Mouse (Mus musculus) B cell, adult 2 months (primary cell): ENCODE measurements around the gene Myl12a.

Source experiments
- DNase-seq, 2 experiments: peaks; one replicate each; pipeline ENCODE4 v3.0.0; 2022

Gene Myl12a

DNA sequence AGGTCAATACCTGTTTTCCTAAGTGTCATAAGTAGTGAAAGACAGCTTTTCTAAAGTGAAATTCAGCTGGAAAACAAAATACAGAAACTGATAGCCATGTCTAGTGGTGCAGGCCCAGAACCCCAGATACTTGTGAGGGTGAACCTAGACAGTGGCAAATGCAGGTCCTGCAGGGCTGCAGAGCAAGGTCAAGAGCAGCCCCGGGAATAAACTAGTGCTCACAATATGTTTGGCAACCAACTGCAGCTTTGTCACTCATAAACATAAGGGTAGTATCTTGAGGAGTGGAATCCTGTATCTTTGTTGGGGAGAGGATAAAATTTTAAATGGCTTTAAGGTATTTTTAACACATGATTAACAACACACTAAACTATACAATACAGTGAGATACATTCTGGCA lies 7.1 kb upstream of the Myl12a start:
- no peak for DNase-seq

- DNase-seq: no peak
These were observed 6.0 kb upstream of the Myl12a start for GRCm38 (mm10) chr17:71008676-71009075.

DNA sequence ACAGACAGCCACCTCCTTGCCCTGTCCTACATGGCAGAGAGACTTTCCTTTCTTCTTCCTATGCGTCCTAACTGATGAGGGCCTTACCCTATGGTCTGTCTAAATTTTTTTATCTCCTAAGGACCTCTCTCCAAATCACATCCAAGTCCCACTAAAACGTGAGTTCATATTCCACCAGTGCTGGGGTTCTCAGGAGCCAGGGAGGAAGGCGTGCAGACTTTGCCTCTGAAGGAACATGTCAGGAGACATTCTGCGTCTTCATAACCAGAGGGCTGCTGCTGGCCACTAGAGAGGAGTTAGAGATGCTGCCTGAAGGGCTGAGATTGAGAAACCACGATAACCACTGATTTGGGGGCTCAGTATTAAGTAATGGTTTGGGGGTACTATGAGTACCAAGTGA lies 4.3 kb upstream of the Myl12a start:
- DNase-seq: no peak

DNA sequence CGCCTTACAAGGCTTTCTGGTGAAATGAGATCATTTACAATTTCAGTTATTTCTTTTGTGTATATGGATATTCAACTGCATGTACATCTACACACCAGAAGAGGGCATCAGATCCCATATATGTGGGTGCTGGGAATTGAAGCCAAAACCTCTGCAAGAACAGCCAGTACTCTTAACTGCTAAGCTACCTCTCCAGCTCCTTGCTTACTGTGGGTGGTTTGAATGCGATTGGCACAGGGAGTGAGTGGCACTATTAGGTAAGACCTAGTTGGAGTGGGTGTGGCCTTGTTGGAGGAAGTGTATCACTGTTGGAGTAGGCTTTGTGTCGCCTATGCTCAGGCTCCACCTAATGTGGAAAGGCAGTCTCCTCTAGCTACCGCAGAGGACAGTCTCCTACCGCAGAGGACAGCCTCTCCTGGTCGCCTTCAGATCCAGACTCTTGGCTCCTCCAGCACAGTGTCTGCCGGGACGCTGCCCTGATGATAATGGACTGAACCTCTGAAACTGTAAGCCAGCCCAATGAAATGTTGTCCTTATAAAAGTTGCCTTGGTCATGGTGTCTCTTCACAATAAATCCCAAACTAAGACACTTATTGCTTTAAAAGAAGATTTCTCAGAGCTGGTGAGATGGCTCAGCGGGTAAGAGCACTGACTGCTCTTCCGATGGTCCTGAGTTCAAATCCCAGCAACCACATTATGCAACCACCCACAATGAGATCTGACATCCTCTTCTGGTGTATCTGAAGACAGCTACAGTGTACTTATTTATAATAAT lies 1.7 kb upstream of the Myl12a start:
- no peak for DNase-seq

GRCm38 (mm10) chr17:71003721-71004120 lies 1.0 kb upstream of the Myl12a start:
- DNase-seq: no peak

GRCm38 (mm10) chr17:71003112-71003511 lies 434 bp upstream of the Myl12a start:
- DNase-seq: no peak

DNA sequence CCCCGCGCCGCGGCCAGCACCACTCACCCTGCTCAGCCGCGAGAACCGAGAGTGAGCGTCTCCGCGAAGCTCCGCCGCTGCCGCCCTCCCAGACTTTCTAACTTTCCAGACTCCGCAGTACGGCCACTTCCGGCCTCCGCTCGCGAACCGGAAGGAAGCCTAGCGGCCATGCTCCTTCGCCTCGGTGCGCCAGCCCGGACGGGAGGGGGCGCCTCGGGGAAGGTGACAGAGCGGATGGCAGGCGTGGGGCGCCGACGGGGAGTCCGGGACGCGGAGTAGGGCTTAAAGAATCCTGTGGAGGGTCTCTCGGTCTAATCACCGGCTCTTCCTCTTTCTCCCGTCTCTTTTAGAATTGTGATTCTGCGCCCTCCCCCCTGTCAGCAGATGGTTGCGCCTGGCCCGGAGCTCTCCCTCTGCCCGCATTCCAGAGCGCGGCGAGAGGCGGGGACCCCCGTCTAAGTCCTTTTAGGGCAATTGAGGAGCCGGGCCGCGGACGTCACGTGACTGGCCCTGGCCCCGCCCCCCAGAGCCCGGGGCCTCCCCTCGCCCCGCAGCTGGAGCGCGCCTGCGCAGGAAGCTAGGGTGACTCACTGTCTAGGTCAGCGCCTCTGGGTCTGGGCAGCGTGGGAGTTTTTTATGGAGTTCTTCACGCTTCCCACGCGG lies 466 bp downstream of the Myl12a start, which contains the start of gene Myom1:
Gene Myom1 (plus strand): TSS at position 553 of the 663 bp plus-strand sequence.
- peak; percentile 99 for DNase-seq

DNA sequence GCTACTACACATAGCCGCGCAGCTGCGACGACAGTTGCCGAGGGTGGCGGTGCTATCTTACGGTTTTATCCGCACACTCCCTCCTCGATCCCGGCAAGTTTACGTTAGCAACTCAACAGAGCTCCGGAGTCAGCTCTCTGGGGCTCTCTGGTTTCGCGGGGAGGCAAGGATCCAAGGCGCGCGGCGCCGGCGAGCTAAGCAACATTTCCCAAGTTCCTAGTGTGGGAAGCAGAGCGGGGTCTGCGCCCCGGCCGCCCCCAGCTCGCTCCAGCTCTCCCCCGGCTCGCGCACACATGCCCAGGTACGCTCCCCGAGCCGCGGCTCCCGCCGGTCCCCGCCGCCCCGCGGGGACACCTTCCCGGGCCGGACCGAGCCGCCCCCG lies 988 bp downstream of the Myl12a start:
- peak in 1 of 2 experiments; percentile 49 for DNase-seq

- no peak for DNase-seq
These were observed 1.6 kb downstream of the Myl12a start for GRCm38 (mm10) chr17:71001067-71001466.

- no peak for DNase-seq
These were observed 2.4 kb downstream of the Myl12a start for GRCm38 (mm10) chr17:71000255-71000654.

- DNase-seq: no peak
These were observed 3.5 kb downstream of the Myl12a start for GRCm38 (mm10) chr17:70999187-70999586.

GRCm38 (mm10) chr17:70998400-70998975 lies 4.2 kb downstream of the Myl12a start:
- no peak for DNase-seq

GRCm38 (mm10) chr17:70997836-70998235 lies 4.8 kb downstream of the Myl12a start:
- no peak for DNase-seq

DNA sequence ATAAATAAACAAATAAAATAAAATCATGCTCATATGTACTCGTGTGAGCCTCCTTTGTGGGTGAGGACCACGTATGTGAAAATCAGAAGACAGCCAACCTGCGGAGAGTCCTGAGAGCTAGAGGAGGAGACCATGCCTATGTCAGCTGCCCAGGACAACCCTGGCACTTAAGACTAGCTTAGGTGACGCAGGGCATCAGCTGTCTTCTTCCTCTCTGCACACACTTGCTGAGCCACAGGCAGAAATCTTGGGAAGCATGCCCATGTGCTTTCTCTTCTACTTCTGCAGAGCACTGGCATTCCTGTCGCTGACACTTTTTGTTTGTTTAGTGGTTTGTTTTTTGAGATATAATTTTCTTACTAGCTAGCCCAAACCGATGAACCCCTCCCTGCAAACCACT lies 7.1 kb downstream of the Myl12a start:
- DNase-seq: no peak

- DNase-seq: no peak
These were observed 8.0 kb downstream of the Myl12a start for GRCm38 (mm10) chr17:70994671-70995070.

GRCm38 (mm10) chr17:70993385-70993807 lies 9.3 kb downstream of the Myl12a start:
- DNase-seq: no peak

DNA sequence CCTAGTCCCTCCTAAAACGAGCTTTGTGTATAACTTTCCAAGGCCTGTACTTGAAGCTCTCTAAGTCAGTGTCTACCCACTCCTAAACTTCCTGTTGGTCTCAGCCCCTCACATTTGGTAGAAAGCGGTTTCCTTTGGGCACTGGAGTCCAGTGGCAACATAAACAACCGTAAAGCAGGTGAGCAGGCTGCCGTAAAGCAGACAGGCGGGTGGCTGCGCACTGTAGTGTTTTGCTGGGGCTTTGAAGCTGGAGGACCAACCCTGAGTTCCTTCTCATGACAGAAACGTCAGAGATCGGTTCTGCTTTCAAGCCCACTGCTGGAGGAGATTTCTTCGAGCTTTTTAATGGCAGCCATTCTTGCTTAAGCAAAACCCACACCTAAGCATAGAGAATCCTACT lies 10.0 kb downstream of the Myl12a start:
- no peak for DNase-seq

DNA sequence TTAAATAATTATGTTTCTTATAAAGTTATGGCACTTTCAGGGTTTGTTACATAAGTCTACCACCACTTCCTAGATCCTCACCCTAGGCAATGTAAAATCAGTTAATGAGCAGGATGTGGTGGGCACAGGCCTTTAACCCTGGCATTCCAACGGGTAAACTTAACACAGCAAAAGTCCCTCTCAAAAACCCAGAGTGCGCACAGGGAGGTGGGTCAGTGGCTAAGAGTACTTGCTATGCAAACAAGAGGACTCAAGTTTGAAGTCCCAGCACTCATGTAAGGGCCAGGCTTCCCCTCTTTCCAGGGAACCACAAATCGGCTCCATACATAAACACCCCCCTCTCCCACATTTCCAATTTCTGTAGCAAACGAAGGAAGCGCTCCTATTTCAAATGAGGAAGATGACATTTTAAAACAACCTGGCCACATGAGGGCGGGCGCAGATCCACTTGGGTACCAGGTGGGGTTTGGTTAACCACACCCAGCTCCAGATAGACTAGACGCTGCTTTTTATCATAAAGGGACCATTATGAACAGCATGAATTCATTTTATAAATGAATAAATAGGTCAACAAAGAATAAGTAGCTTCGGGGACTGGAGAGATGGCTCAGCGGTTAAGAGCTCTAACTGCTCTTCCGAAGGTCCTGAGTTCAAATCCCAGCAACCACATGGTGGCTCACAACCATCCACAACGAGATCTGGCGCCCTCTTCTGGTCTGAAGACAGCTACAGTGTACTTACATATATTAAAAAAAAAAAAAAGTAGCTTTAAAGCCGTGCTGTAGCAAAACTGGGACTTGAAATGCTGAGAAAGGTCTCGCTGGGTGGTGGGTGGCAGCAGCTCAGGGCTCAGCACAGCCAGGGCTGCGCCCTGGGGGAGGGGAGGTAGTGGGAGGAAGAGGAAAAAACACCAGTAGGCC lies 10.7 kb downstream of the Myl12a start:
- peak; percentile 57 to 60 for DNase-seq

DNA sequence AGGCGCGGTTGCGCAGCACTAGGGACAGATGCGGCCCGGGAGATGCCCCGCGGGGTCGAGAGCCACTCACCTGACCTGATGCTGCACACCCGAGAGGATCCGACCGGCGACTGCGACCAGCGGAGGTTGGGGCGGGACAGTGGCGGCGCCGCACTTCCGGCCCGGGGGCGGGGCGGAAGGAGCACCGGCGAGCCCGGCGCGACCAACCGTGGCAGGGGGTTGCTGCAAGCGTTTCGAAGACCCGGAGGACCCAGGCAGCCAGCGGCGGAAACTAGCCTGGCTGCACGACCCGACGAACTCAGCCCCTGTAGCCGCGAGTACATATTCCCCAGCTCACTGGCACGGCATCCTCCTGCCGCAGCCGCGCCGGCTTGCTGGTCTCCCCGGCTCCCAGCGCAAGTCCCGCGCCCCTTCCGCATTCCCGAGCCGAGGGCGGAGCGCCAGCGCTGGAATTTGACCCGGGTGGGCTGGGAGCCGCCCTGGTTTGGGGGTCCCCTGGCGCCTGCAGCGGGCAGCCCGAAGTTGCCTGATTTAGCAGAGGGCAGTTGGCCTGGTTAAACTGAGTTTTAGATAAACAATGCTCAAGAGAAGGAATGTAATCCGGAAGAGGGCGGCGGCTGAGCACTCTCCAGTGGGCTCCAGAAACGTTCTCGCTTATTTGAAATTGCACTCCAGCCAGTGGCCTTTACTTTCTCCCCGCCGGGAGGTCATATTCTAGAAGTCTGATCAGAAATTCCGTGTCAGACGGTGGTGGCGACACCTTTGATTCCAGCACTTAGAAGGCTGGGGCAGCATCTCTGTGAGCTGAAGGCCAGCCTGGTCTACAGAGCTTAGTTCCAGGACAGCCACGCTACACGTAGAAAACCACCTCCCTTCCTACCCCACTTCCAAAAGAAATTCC lies 12.0 kb downstream of the Myl12a start:
- DNase-seq: peak; percentile 82 to 83

DNA sequence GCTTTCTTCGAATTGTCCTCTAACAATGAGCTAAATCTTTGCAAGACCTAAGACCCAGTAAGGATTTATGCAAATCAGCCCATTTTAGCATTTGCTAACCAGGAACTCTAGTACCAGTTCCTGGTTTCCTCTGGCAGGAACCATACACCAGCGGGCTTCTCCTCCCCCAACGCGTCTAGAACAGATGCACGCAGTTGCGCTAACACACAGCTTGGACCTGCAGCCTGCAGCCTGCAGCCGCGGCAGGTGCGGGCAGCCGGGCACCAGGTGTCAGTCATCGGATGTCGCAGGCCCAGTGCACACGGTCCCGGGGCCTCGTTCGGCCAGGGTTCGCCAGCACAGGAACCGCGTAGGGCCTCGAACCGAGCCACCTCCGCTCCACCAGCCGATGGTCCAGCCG lies 12.7 kb downstream of the Myl12a start:
- peak; percentile 74 to 78 for DNase-seq

DNA sequence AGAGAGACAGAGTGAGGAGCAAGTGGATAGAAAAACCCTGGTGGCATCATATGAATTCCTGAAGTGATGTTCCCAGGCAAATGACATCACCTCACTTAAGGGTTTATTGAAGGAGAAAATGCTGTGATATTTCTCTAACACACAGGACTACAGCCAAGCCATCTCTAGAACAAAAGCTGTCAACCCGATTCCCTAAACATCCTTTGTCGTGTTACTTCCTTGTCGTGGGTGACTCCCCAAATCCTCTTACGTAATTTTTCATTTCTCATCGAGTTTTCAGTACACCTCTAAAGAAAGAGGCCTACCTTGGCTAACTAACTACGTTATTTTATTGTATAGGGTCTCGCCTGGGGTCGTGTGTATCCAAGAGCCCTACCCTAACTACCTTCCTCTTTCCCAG lies 13.2 kb downstream of the Myl12a start:
- DNase-seq: no peak

DNA sequence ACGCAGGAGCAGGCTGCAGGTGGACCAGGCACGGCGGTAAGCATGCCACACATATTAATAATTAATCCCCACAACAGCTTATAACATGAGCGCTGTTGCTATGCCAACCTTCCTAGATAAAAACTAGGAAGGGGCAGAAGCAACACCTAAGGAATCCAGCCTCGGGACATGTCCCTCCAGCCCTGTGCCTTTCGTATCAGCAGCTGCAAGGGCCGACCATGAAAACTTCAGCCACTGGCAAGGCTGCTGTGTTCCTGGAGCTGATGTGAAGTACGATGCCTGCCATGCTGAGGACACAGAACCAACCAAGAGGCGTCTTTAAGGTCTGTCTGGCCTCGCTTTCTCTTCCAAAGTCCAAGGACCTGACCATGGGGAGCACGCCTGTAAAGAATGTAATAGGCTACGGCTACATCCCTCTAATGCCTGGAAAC lies 14.3 kb downstream of the Myl12a start:
- no peak for DNase-seq
